Mouse (Mus musculus) lung, postnatal 0 days (tissue): ENCODE results near the gene Pgam2. TPM values are rescaled to one million over a fixed set of nuclear protein-coding genes. Genes with fewer than 3 reads are reported as not detected.
"Not testable (repeated sequence)": the region's sequence is repeated elsewhere in the genome, so short reads cannot be mapped to it uniquely, and the experiment has no call there.

Experiments
- ATAC-seq: fragments of 200-750 bp; cut with Nextera tagmentation; 2 replicates; pipeline ENCODE4 v1.8.0; 2017; ENCODE audit warnings: moderate library complexity
- DNase-seq: peaks from one replicate; pipeline ENCODE4 v3.0.0-alpha.2; 2016; ENCODE audit warnings: low spot score
- H3K27ac ChIP-seq: fragments of 300-500 bp; sonication (generic); 2 replicates; pipeline ENCODE4 v1.5.1; 2014; ENCODE audit warnings: antibody characterized with exemption, mild to moderate bottlenecking, low read length, mixed read lengths
- H3K27me3 ChIP-seq: fragments of 300-500 bp; sonication (generic); replicated peaks from 2 replicates; pipeline ENCODE4 v1.6.1; 2014; ENCODE audit warnings: low read length, mixed read lengths; ENCODE audit not compliant: insufficient read depth
- H3K36me3 ChIP-seq: fragments of 300-500 bp; sonication (generic); 2 replicates; pipeline ENCODE4 v1.6.1; 2014; ENCODE audit warnings: low read length, mixed read lengths; ENCODE audit not compliant: insufficient read depth
- H3K4me1 ChIP-seq: fragments of 300-500 bp; sonication (generic); 2 replicates; pipeline ENCODE4 v1.6.1; 2014; ENCODE audit warnings: antibody characterized with exemption, low read depth, low read length, mixed read lengths; ENCODE audit not compliant: insufficient read depth
- H3K4me2 ChIP-seq: fragments of 300-500 bp; sonication (generic); replicated peaks from 2 replicates; pipeline ENCODE4 v1.6.1; 2014; ENCODE audit warnings: low read depth, mild to moderate bottlenecking, low read length, moderate library complexity, mixed read lengths
- H3K4me3 ChIP-seq: fragments of 300-500 bp; sonication (generic); 2 replicates; pipeline ENCODE4 v1.5.1; 2014; ENCODE audit warnings: low read depth, low read length
- H3K9ac ChIP-seq: fragments of 300-500 bp; sonication (generic); replicated peaks from 2 replicates; pipeline ENCODE4 v1.6.1; 2014; ENCODE audit warnings: low read depth, mild to moderate bottlenecking
- H3K9me3 ChIP-seq: fragments of 300-500 bp; sonication (generic); 2 replicates; pipeline ENCODE4 v1.6.1; 2016; ENCODE audit warnings: low read length, mixed read lengths
- CTCF ChIP-seq: IDR thresholded peaks from 2 replicates; pipeline ENCODE4 v1.5.1; 2016; ENCODE audit warnings: antibody characterized with exemption, mild to moderate bottlenecking
- EP300 ChIP-seq: IDR thresholded peaks from 2 replicates; pipeline ENCODE4 v1.6.1; 2016; ENCODE audit warnings: antibody characterized with exemption, mild to moderate bottlenecking, control low read depth
- WGBS: fragments of 180-500 bp; shearing (Covaris S2); extraction: QIAGEN DNeasy Blood & Tissue Kit; methylation state at CpG from one replicate; pipeline ENCODE4 v1.1.7; 2014; 5-methylcytosine and 5-hydroxymethylcytosine counted together
- polyA plus RNA-seq: library from polyadenylated mRNA; unstranded; fragments of >200 nt; fragmentation: Nextera tagmentation; extraction: Ambion mirVana; gene quantifications from 2 replicates; pipeline ENCODE4 v1.2.1, GENCODE M21; 2015

Gene Pgam2
- polyA plus RNA-seq, 1 experiment from 2014 or later: 29.8 TPM

GRCm38 (mm10) chr11:5819223-5819622 is 15.7 kb upstream of the Pgam2 start:
- ATAC-seq (no peak), DNase-seq (no peak)
- TF ChIP-seq EP300 (no peak), CTCF (no peak)
- H3K9ac ChIP-seq: no peak overlapping the region
- no peaks in the 10 kb centered on the region for H3K9me3 ChIP-seq
- no peaks in the 10 kb centered on the region for H3K4me1 ChIP-seq
- H3K27ac ChIP-seq: no peak overlapping the region
- H3K27me3 ChIP-seq: no peaks in the 10 kb centered on the region
- no peak overlapping the region for H3K4me3 ChIP-seq
- 59% methylated on average over 2 of the region's 2 CpGs for WGBS
- H3K4me2 ChIP-seq: no peak overlapping the region
- H3K36me3 ChIP-seq: no peaks in the 10 kb centered on the region

DNA sequence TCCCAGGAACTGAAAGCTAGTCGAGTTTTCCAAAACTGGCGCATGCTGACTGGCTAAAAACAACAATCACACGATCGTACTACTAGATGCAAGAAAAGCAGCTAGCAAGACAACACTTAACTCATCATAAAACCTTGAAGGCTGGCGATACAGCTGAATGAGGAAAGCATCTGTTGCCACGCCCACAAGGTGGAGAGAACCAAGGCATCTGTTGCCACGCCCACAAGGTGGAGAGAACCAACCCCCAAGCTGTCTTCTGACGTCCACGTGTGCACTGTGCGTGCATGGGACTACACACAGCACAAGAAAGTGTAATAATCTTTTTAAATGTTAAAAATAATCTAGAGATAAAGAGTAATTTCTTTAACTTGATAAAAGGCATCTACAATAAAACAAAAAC is 9.8 kb upstream of the Pgam2 start:
- Histone ChIP-seq H3K4me1 (no peaks in the 10 kb centered on the region), H3K4me2 (no peak overlapping the region), H3K4me3 (no peak overlapping the region), H3K27ac (no peak overlapping the region), H3K27me3 (no peaks in the 10 kb centered on the region), H3K9me3 (no peaks in the 10 kb centered on the region), H3K36me3 (no peaks in the 10 kb centered on the region), H3K9ac (no peak overlapping the region)
- WGBS: 68% methylated on average over 10 of the region's 10 CpGs
- no peak for TF ChIP-seq EP300
- ATAC-seq: no peak
- DNase-seq: no peak

GRCm38 (mm10) chr11:5809487-5809886 is 6.0 kb upstream of the Pgam2 start:
- not testable (repeated sequence) for H3K9me3 ChIP-seq, DNase-seq, H3K4me3 ChIP-seq, H3K9ac ChIP-seq, H3K4me1 ChIP-seq, H3K36me3 ChIP-seq, H3K4me2 ChIP-seq, ATAC-seq, H3K27me3 ChIP-seq, H3K27ac ChIP-seq
- 91% methylated on average over 4 of the region's 4 CpGs for WGBS

DNA sequence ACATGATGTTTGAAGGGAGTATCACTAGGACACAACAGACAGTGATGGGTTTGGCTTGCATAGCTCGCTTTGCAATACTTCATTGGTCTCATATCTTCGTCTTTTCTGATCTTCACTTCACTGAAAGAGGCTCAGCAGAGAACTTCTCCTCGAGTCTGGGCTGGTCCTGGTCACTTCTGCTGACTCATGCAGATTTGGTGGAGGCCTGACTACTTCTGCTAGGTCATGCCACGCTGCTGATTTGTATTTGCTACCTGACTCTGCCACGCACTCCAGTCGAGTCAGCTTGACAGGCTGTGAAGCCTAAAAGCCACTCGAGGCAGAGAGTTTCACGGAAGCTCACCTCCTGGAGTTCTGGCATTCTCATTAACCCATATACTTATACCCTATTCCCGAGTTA is 4.4 kb upstream of the Pgam2 start:
- H3K36me3 ChIP-seq: no peaks in the 10 kb centered on the region
- H3K27me3 ChIP-seq: 0 out of 2 replicates have a peak, but pooled peaks cover 4% of the 10 kb centered on the region
- no peaks in the 10 kb centered on the region for H3K9me3 ChIP-seq
- H3K4me2 ChIP-seq: no peak overlapping the region
- no peak overlapping the region for H3K9ac ChIP-seq
- H3K27ac ChIP-seq: no peak overlapping the region
- TF ChIP-seq EP300: no peak
- no peak for TF ChIP-seq CTCF
- ATAC-seq (no peak), DNase-seq (no peak)
- H3K4me1 ChIP-seq: peaks cover 8% of the 10 kb centered on the region; the same call in 1 of the 2 replicates
- H3K4me3 ChIP-seq: no peak overlapping the region
- 78% methylated on average over 9 of the region's 9 CpGs for WGBS

- TF ChIP-seq CTCF (no peak), EP300 (no peak)
- no peak overlapping the region for H3K9ac ChIP-seq
- no peak overlapping the region for H3K4me2 ChIP-seq
- no peak for ATAC-seq
- no peak for DNase-seq
- H3K4me1 ChIP-seq: peaks cover 15% of the 10 kb centered on the region; the same call in 1 of the 2 replicates
- H3K27ac ChIP-seq: no peak overlapping the region
- WGBS: 82% methylated on average over 3 of the region's 3 CpGs
- no peak overlapping the region for H3K4me3 ChIP-seq
- 0 out of 2 replicates have a peak, but pooled peaks cover under 1% of the 10 kb centered on the region for H3K36me3 ChIP-seq
- 0 out of 2 replicates have a peak, but pooled peaks cover 5% of the 10 kb centered on the region for H3K27me3 ChIP-seq
- H3K9me3 ChIP-seq: no peaks in the 10 kb centered on the region
Measured at GRCm38 (mm10) chr11:5805711-5806110, 2.2 kb upstream of the Pgam2 start.

DNA sequence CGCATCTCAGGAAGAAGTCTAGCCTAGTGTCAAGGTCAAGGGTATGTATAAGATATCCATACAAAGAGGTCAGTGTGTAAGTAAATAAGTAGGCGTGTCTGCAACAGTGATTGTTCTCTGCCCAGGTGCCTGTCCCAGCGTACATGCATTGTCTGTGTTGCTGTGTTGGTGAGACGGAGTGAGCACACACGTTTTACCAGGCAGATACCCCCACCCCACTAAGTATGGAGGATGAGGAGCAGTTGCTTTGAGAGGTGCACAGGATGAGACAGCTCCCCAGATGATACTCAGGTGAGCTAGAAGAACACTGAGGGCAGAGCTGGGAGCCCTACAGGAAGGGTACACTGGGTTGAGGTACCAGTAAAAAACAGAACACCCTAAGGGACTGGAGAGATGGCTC is 641 bp upstream of the Pgam2 start:
- H3K4me3 ChIP-seq: no peak overlapping the region
- 45% methylated on average over 5 of the region's 5 CpGs for WGBS
- no peak overlapping the region for H3K9ac ChIP-seq
- H3K4me2 ChIP-seq: no peak overlapping the region
- no peak overlapping the region for H3K27ac ChIP-seq
- peaks cover 18% of the 10 kb centered on the region; the same call in 1 of the 2 replicates for H3K4me1 ChIP-seq
- H3K36me3 ChIP-seq: peaks cover 9% of the 10 kb centered on the region; the same call in 1 of the 2 replicates
- DNase-seq (no peak), ATAC-seq (no peak)
- TF ChIP-seq EP300 (no peak), CTCF (no peak)
- 0 out of 2 replicates have a peak, but pooled peaks cover 5% of the 10 kb centered on the region for H3K27me3 ChIP-seq
- H3K9me3 ChIP-seq: no peaks in the 10 kb centered on the region
